Mouse (Mus musculus): ENCODE measurements around the gene Myl3. TPM values are rescaled to one million over a fixed set of nuclear protein-coding genes. Genes with fewer than 3 reads are reported as not detected.

Gene Myl3
- polyA plus RNA-seq, 1 experiment from 2014 or later = 6.8 TPM

- Histone ChIP-seq H3K4me1 (replicated peaks; ENCODE audit: control insufficient read depth, insufficient read depth, low read length) (peaks cover 9% of the 10 kb centered on the region), H3K27me3 (replicated peaks; ENCODE audit: control insufficient read depth, insufficient read depth, low read length) (peaks cover 11% of the 10 kb centered on the region), H3K4me3 (ENCODE audit: low read depth, low read length) (no peak overlapping the region), H3K27ac (ENCODE audit: low read depth, low read length) (no peak overlapping the region), H3K36me3 (ENCODE audit: control insufficient read depth, insufficient read depth, low read length) (no peaks in the 10 kb centered on the region), H3K4me2 (no peak overlapping the region), H3K9me3 (ENCODE audit: control insufficient read depth, low read length) (no peaks in the 10 kb centered on the region), H3K9ac (ENCODE audit: low read depth, low read length) (no peak overlapping the region)
- DNase-seq (ENCODE audit: low spot score) = no peak
- 76% methylated on average over 7 of the region's 7 CpGs for WGBS
- ATAC-seq (replicated peaks; ENCODE audit: low FRiP score) = no peak
Measured at GRCm38 (mm10) chr9:110778559-110778958, 36.9 kb downstream of the Myl3 start.

GRCm38 (mm10) chr9:110779242-110779913, 37.7 kb downstream of the Myl3 start:
- Histone ChIP-seq H3K27me3 (replicated peaks; ENCODE audit: control insufficient read depth, insufficient read depth, low read length) (peaks cover 11% of the 10 kb centered on the region), H3K36me3 (ENCODE audit: control insufficient read depth, insufficient read depth, low read length) (no peaks in the 10 kb centered on the region), H3K4me1 (replicated peaks; ENCODE audit: control insufficient read depth, insufficient read depth, low read length) (peaks cover 9% of the 10 kb centered on the region), H3K27ac (ENCODE audit: low read depth, low read length) (no peak overlapping the region), H3K4me3 (ENCODE audit: low read depth, low read length) (no peak overlapping the region), H3K9me3 (ENCODE audit: control insufficient read depth, low read length) (no peaks in the 10 kb centered on the region), H3K4me2 (no peak overlapping the region), H3K9ac (ENCODE audit: low read depth, low read length) (no peak overlapping the region)
- no peak for DNase-seq (ENCODE audit: low spot score)
- 37% methylated on average over 5 of the region's 5 CpGs for WGBS
- ATAC-seq (replicated peaks; ENCODE audit: low FRiP score) = no peak

GRCm38 (mm10) chr9:110781256-110781721, 39.6 kb downstream of the Myl3 start:
- ATAC-seq (replicated peaks; ENCODE audit: low FRiP score) (peak; percentile 91), DNase-seq (ENCODE audit: low spot score) (peak; percentile 97)
- Histone ChIP-seq H3K9me3 (ENCODE audit: control insufficient read depth, low read length) (no peaks in the 10 kb centered on the region), H3K4me1 (replicated peaks; ENCODE audit: control insufficient read depth, insufficient read depth, low read length) (peaks cover 9% of the 10 kb centered on the region), H3K9ac (ENCODE audit: low read depth, low read length) (peak overlapping the region; percentile 66), H3K36me3 (ENCODE audit: control insufficient read depth, insufficient read depth, low read length) (no peaks in the 10 kb centered on the region), H3K27me3 (replicated peaks; ENCODE audit: control insufficient read depth, insufficient read depth, low read length) (peaks cover 11% of the 10 kb centered on the region), H3K27ac (ENCODE audit: low read depth, low read length) (0 out of 2 replicates have a peak overlapping the region, but pooled peaks have one; percentile 5), H3K4me2 (peak overlapping the region; percentile 91), H3K4me3 (ENCODE audit: low read depth, low read length) (peak overlapping the region; percentile 58)
- under 1% methylated on average over 43 of the region's 43 CpGs for WGBS

DNA sequence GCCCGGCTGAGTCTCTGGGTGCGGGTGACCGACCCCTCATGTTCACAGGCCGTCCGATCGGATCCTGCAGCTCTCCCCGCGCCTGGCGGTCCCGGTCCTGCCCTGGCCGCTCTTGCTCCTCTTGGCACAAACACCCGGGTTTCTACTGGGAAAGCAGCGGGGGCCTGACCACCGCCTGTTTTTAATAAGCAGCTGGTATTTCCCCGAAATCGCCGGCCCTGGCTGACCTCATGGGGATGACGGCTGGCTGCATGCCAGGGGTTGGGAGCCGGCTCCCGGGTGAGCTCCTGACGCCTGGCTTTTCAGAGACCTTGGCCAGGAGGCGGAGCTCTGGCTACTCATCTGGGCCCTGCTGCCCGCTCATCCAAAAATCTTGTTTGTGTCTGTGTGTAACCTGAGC, 40.1 kb downstream of the Myl3 start:
- WGBS = 1% methylated on average over 23 of the region's 23 CpGs
- Histone ChIP-seq H3K27ac (ENCODE audit: low read depth, low read length) (0 out of 2 replicates have a peak overlapping the region, but pooled peaks have one; percentile 5), H3K9ac (ENCODE audit: low read depth, low read length) (peak overlapping the region; percentile 66)

DNA sequence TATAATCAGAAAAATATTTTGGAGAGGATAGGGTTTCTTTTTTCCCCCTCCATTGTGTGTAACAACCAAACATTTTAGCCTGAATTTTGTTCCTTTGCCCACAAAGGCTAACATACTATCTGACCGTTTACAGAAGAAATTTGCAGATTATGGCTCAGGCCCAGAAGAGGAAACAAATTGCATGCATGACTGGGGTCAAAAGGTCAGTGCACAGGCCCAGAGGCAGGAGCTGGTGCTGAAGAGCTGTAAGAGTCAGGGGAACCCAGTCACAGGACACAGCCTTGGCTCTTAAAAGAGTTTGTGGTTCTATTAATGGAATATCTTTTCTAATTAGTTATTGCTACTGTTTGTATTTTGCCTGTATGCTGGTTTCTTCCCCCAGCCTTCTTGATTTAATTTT, 42.0 kb downstream of the Myl3 start:
- no peak overlapping the region for H3K4me3 ChIP-seq (ENCODE audit: low read depth, low read length)
- H3K9ac ChIP-seq (ENCODE audit: low read depth, low read length) = no peak overlapping the region
- H3K9me3 ChIP-seq (ENCODE audit: control insufficient read depth, low read length) = no peaks in the 10 kb centered on the region
- H3K36me3 ChIP-seq (ENCODE audit: control insufficient read depth, insufficient read depth, low read length) = no peaks in the 10 kb centered on the region
- no peak for DNase-seq (ENCODE audit: low spot score)
- H3K4me2 ChIP-seq = no peak overlapping the region
- H3K4me1 ChIP-seq (replicated peaks; ENCODE audit: control insufficient read depth, insufficient read depth, low read length) = peaks cover 9% of the 10 kb centered on the region
- peaks cover 11% of the 10 kb centered on the region for H3K27me3 ChIP-seq (replicated peaks; ENCODE audit: control insufficient read depth, insufficient read depth, low read length)
- no peak for ATAC-seq (replicated peaks; ENCODE audit: low FRiP score)
- WGBS = 37% methylated on average over 1 of the region's 1 CpGs
- H3K27ac ChIP-seq (ENCODE audit: low read depth, low read length) = no peak overlapping the region

More for the DNA sequence above, 40.1 kb downstream of the Myl3 start:
- no peaks in the 10 kb centered on the region for H3K9me3 ChIP-seq (ENCODE audit: control insufficient read depth, low read length)
- peaks cover 11% of the 10 kb centered on the region for H3K27me3 ChIP-seq (replicated peaks; ENCODE audit: control insufficient read depth, insufficient read depth, low read length)
- H3K4me1 ChIP-seq (replicated peaks; ENCODE audit: control insufficient read depth, insufficient read depth, low read length) = peaks cover 9% of the 10 kb centered on the region
- ATAC-seq (replicated peaks; ENCODE audit: low FRiP score) = peak; percentile 26
- DNase-seq (ENCODE audit: low spot score) = no peak
- peak overlapping the region; percentile 91 for H3K4me2 ChIP-seq
- peak overlapping the region; percentile 58 for H3K4me3 ChIP-seq (ENCODE audit: low read depth, low read length)
- H3K36me3 ChIP-seq (ENCODE audit: control insufficient read depth, insufficient read depth, low read length) = no peaks in the 10 kb centered on the region

- no peak overlapping the region for H3K4me2 ChIP-seq
- no peak overlapping the region for H3K27ac ChIP-seq (ENCODE audit: low read depth, low read length)
- H3K27me3 ChIP-seq (replicated peaks; ENCODE audit: control insufficient read depth, insufficient read depth, low read length) = no peaks in the 10 kb centered on the region
- 83% methylated on average over 3 of the region's 3 CpGs for WGBS
- no peaks in the 10 kb centered on the region for H3K36me3 ChIP-seq (ENCODE audit: control insufficient read depth, insufficient read depth, low read length)
- no peak for ATAC-seq (replicated peaks; ENCODE audit: low FRiP score)
- H3K4me1 ChIP-seq (replicated peaks; ENCODE audit: control insufficient read depth, insufficient read depth, low read length) = no peaks in the 10 kb centered on the region
- DNase-seq (ENCODE audit: low spot score) = no peak
- H3K9me3 ChIP-seq (ENCODE audit: control insufficient read depth, low read length) = no peaks in the 10 kb centered on the region
- no peak overlapping the region for H3K9ac ChIP-seq (ENCODE audit: low read depth, low read length)
- H3K4me3 ChIP-seq (ENCODE audit: low read depth, low read length) = no peak overlapping the region
Measured at GRCm38 (mm10) chr9:110788169-110788568, 46.5 kb downstream of the Myl3 start.

DNA sequence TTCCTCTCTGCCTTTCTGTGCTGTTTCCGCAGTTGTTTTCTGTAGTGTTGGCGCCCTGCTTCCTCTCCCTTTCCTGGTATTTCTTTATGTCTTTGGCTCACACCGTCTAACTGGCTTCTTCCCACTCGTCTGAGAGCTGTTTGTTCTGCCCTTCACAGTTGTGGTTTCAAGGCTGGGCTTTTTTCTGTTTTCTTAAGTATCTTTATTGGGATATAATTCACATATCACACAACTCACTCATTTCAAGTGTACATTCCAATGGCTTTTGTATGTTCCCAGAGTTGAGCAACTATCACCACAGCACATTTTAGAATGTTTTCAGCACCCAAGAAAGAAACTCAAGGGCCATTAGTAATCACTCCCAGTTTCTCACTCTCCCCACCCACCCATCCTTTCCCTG, 48.8 kb downstream of the Myl3 start:
- 72% methylated on average over 4 of the region's 4 CpGs for WGBS
- Histone ChIP-seq H3K4me3 (ENCODE audit: low read depth, low read length) (no peak overlapping the region), H3K9me3 (ENCODE audit: control insufficient read depth, low read length) (no peaks in the 10 kb centered on the region), H3K4me1 (replicated peaks; ENCODE audit: control insufficient read depth, insufficient read depth, low read length) (no peaks in the 10 kb centered on the region), H3K36me3 (ENCODE audit: control insufficient read depth, insufficient read depth, low read length) (no peaks in the 10 kb centered on the region), H3K4me2 (no peak overlapping the region), H3K27me3 (replicated peaks; ENCODE audit: control insufficient read depth, insufficient read depth, low read length) (no peaks in the 10 kb centered on the region), H3K27ac (ENCODE audit: low read depth, low read length) (no peak overlapping the region), H3K9ac (ENCODE audit: low read depth, low read length) (no peak overlapping the region)
- ATAC-seq (replicated peaks; ENCODE audit: low FRiP score) (no peak), DNase-seq (ENCODE audit: low spot score) (no peak)

- Histone ChIP-seq H3K9ac (ENCODE audit: low read depth, low read length) (no peak overlapping the region), H3K27ac (ENCODE audit: low read depth, low read length) (no peak overlapping the region), H3K4me1 (replicated peaks; ENCODE audit: control insufficient read depth, insufficient read depth, low read length) (no peaks in the 10 kb centered on the region), H3K4me2 (no peak overlapping the region), H3K4me3 (ENCODE audit: low read depth, low read length) (no peak overlapping the region), H3K27me3 (replicated peaks; ENCODE audit: control insufficient read depth, insufficient read depth, low read length) (no peaks in the 10 kb centered on the region), H3K9me3 (ENCODE audit: control insufficient read depth, low read length) (no peaks in the 10 kb centered on the region), H3K36me3 (ENCODE audit: control insufficient read depth, insufficient read depth, low read length) (no peaks in the 10 kb centered on the region)
- WGBS = 66% methylated on average over 10 of the region's 10 CpGs
- ATAC-seq (replicated peaks; ENCODE audit: low FRiP score) (no peak), DNase-seq (ENCODE audit: low spot score) (no peak)
Measured at GRCm38 (mm10) chr9:110797013-110797412, 55.4 kb downstream of the Myl3 start.

DNA sequence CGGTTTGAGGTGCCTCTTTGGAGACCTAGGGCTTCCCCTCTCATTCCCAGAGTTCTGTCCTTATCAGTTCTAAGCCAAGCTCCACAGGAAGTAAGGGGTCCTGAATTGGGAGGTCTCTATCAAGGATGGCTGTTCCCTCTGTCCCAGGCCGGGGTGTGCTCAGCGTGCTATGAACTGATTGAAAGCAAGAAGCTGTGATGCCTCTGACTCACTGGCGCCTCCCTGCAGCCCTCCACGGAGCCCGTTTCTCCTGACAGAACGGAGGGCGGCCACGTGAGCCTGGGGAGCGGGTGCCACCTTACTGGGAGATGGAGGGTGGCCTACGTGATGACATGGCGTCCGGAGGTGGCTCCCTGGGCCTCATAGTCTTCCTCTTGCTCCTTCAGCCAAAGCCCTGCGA, 56.2 kb downstream of the Myl3 start, which contains the start of gene Prss42:
Prss42 (plus strand) TSS at position 301 of the 400 bp plus-strand sequence.
- H3K27me3 ChIP-seq (replicated peaks; ENCODE audit: control insufficient read depth, insufficient read depth, low read length) = no peaks in the 10 kb centered on the region
- H3K4me2 ChIP-seq = no peak within 1 kb of the TSS
- no peak within 1 kb of the TSS for H3K27ac ChIP-seq (ENCODE audit: low read depth, low read length)
- WGBS = 89% methylated on average over 14 of the region's 14 CpGs
- H3K9me3 ChIP-seq (ENCODE audit: control insufficient read depth, low read length) = no peaks in the 10 kb centered on the region
- ATAC-seq (replicated peaks; ENCODE audit: low FRiP score) (no peak), DNase-seq (ENCODE audit: low spot score) (no peak)
- no peaks in the 10 kb centered on the region for H3K36me3 ChIP-seq (ENCODE audit: control insufficient read depth, insufficient read depth, low read length)
- no peak within 1 kb of the TSS for H3K9ac ChIP-seq (ENCODE audit: low read depth, low read length)
- no peaks in the 10 kb centered on the region for H3K4me1 ChIP-seq (replicated peaks; ENCODE audit: control insufficient read depth, insufficient read depth, low read length)
- no peak within 1 kb of the TSS for H3K4me3 ChIP-seq (ENCODE audit: low read depth, low read length)
